Mouse (Mus musculus) heart, embryonic 15.5 days (tissue): ENCODE results near the gene Prkacb. TPM values are rescaled to one million over a fixed set of nuclear protein-coding genes. Genes with fewer than 3 reads are reported as not detected.
A peak's percentile ranks its signal among the peaks of the same experiment; 100 is the strongest.

ENCODE experiments used
- ATAC-seq: fragments of 200-750 bp; cut with Nextera tagmentation; replicated peaks from 2 replicates; pipeline ENCODE4 v1.8.0; 2017; ENCODE audit warnings: low read depth, moderate TSS enrichment; ENCODE audit not compliant: insufficient number of reproducible peaks, insufficient read depth, low FRiP score
- H3K27ac ChIP-seq: fragments of 300-500 bp; sonication (generic); 2 replicates; pipeline ENCODE4 v1.5.1; 2015; ENCODE audit warnings: mild to moderate bottlenecking, inconsistent platforms
- H3K27me3 ChIP-seq: fragments of 300-500 bp; sonication (generic); 2 replicates; pipeline ENCODE4 v1.6.1; 2015; ENCODE audit warnings: inconsistent platforms
- H3K36me3 ChIP-seq: fragments of 300-500 bp; sonication (generic); 2 replicates; pipeline ENCODE4 v1.6.1; 2015; ENCODE audit warnings: mild to moderate bottlenecking, inconsistent platforms
- H3K4me1 ChIP-seq: fragments of 300-500 bp; sonication (generic); replicated peaks from 2 replicates; pipeline ENCODE4 v1.6.1; 2015; ENCODE audit warnings: inconsistent platforms
- H3K4me2 ChIP-seq: fragments of 300-500 bp; sonication (generic); 2 replicates; pipeline ENCODE4 v1.6.1; 2015; ENCODE audit warnings: inconsistent platforms, mild to moderate bottlenecking, moderate library complexity
- H3K4me3 ChIP-seq: fragments of 300-500 bp; sonication (generic); 2 replicates; pipeline ENCODE4 v1.5.1; 2015; ENCODE audit warnings: mild to moderate bottlenecking, inconsistent platforms
- H3K9ac ChIP-seq: fragments of 300-500 bp; sonication (generic); 2 replicates; pipeline ENCODE4 v1.6.1; 2015; ENCODE audit warnings: mild to moderate bottlenecking, inconsistent platforms
- H3K9me3 ChIP-seq: fragments of 300-500 bp; sonication (generic); replicated peaks from 2 replicates; pipeline ENCODE4 v1.6.1; 2016; ENCODE audit warnings: inconsistent platforms
- WGBS: fragments of 180-500 bp; shearing (Covaris S2); methylation state at CpG from one replicate; pipeline ENCODE4 v1.1.7; 2015; ENCODE audit warnings: mixed read lengths; 5-methylcytosine and 5-hydroxymethylcytosine counted together
- polyA plus RNA-seq: library from polyadenylated mRNA; unstranded; fragments of >200 nt; fragmentation: Nextera tagmentation; extraction: Ambion mirVana; gene quantifications from 2 replicates; pipeline ENCODE4 v1.2.1, GENCODE M21; 2015

Prkacb gene
- polyA plus RNA-seq, 1 experiment from 2014 or later: 46.8 TPM

- H3K9ac ChIP-seq: no peak overlapping the region
- H3K4me1 ChIP-seq: peaks cover 5% of the 10 kb centered on the region; the same call in 1 of the 2 replicates
- no peaks in the 10 kb centered on the region for H3K27me3 ChIP-seq
- 77% methylated on average over 7 of the region's 7 CpGs for WGBS
- H3K36me3 ChIP-seq: no peaks in the 10 kb centered on the region
- H3K4me2 ChIP-seq: no peak overlapping the region
- H3K27ac ChIP-seq: no peak overlapping the region
- H3K9me3 ChIP-seq: no peaks in the 10 kb centered on the region
- no peak overlapping the region for H3K4me3 ChIP-seq
- no peak for ATAC-seq
These were observed 100.5 kb downstream of the Prkacb start for GRCm38 (mm10) chr3:146712305-146712704.

GRCm38 (mm10) chr3:146711559-146711958 lies 101.2 kb downstream of the Prkacb start:
- Histone ChIP-seq H3K4me2 (no peak overlapping the region), H3K9me3 (no peaks in the 10 kb centered on the region), H3K4me1 (peaks cover 5% of the 10 kb centered on the region; the same call in 1 of the 2 replicates), H3K27ac (no peak overlapping the region), H3K4me3 (no peak overlapping the region), H3K9ac (no peak overlapping the region), H3K36me3 (no peaks in the 10 kb centered on the region), H3K27me3 (no peaks in the 10 kb centered on the region)
- 37% methylated on average over 6 of the region's 6 CpGs for WGBS
- no peak; the same call in 1 of the 2 replicates for ATAC-seq

DNA sequence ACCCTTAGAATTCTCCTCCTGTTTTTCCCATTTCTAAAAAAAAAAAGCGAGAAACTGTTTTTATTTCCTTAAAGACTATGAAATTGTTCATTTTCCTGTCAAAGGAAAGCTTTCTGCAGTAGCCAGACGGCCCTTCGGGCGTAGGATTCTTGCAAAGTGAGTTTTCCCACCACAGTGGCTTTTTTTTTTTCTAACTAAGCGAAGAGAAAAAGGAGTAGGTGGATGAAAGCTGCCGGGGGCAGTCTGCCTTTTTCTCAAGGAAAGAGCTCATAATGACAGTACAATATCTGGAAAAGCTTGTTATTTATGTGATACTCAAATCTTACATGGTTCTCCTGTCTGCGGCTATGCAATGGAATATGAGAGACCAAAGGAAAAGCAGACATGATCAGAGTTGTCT lies 101.7 kb downstream of the Prkacb start:
- Histone ChIP-seq H3K4me3 (no peak overlapping the region), H3K27ac (no peak overlapping the region), H3K4me2 (no peak overlapping the region), H3K36me3 (no peaks in the 10 kb centered on the region), H3K9ac (no peak overlapping the region), H3K9me3 (no peaks in the 10 kb centered on the region), H3K4me1 (peaks cover 5% of the 10 kb centered on the region; the same call in 1 of the 2 replicates), H3K27me3 (no peaks in the 10 kb centered on the region)
- no peak for ATAC-seq
- 74% methylated on average over 7 of the region's 7 CpGs for WGBS

- Histone ChIP-seq H3K27ac (no peak overlapping the region), H3K36me3 (no peaks in the 10 kb centered on the region), H3K4me2 (no peak overlapping the region), H3K4me1 (peaks cover 5% of the 10 kb centered on the region; the same call in 1 of the 2 replicates), H3K27me3 (no peaks in the 10 kb centered on the region), H3K9me3 (no peaks in the 10 kb centered on the region), H3K9ac (no peak overlapping the region), H3K4me3 (no peak overlapping the region)
- ATAC-seq: no peak
- WGBS: 63% methylated on average over 1 of the region's 1 CpGs
These were observed 103.7 kb downstream of the Prkacb start for GRCm38 (mm10) chr3:146709086-146709485.

GRCm38 (mm10) chr3:146708381-146708780 lies 104.4 kb downstream of the Prkacb start:
- 66% methylated on average over 3 of the region's 3 CpGs for WGBS
- peaks cover 5% of the 10 kb centered on the region; the same call in 1 of the 2 replicates for H3K4me1 ChIP-seq
- no peak overlapping the region for H3K4me3 ChIP-seq
- H3K9ac ChIP-seq: no peak overlapping the region
- no peaks in the 10 kb centered on the region for H3K9me3 ChIP-seq
- H3K27ac ChIP-seq: no peak overlapping the region
- ATAC-seq: no peak
- H3K36me3 ChIP-seq: no peaks in the 10 kb centered on the region
- no peak overlapping the region for H3K4me2 ChIP-seq
- no peaks in the 10 kb centered on the region for H3K27me3 ChIP-seq

GRCm38 (mm10) chr3:146704099-146704498 lies 108.7 kb downstream of the Prkacb start:
- Histone ChIP-seq H3K4me2 (no peak overlapping the region), H3K4me3 (no peak overlapping the region), H3K36me3 (no peaks in the 10 kb centered on the region), H3K4me1 (peaks cover 12% of the 10 kb centered on the region), H3K27me3 (no peaks in the 10 kb centered on the region), H3K9me3 (no peaks in the 10 kb centered on the region), H3K9ac (no peak overlapping the region), H3K27ac (no peak overlapping the region)
- WGBS: 84% methylated on average over 4 of the region's 4 CpGs
- no peak for ATAC-seq

GRCm38 (mm10) chr3:146700051-146700450 lies 112.7 kb downstream of the Prkacb start:
- H3K36me3 ChIP-seq: no peaks in the 10 kb centered on the region
- H3K4me3 ChIP-seq: no peak overlapping the region; the same call in 1 of the 2 replicates
- peaks cover 12% of the 10 kb centered on the region for H3K4me1 ChIP-seq
- no peak for ATAC-seq
- WGBS: 41% methylated on average over 11 of the region's 11 CpGs
- H3K9me3 ChIP-seq: no peaks in the 10 kb centered on the region
- no peaks in the 10 kb centered on the region for H3K27me3 ChIP-seq
- H3K27ac ChIP-seq: no peak overlapping the region
- no peak overlapping the region for H3K9ac ChIP-seq
- H3K4me2 ChIP-seq: peak overlapping the region; percentile 43

DNA sequence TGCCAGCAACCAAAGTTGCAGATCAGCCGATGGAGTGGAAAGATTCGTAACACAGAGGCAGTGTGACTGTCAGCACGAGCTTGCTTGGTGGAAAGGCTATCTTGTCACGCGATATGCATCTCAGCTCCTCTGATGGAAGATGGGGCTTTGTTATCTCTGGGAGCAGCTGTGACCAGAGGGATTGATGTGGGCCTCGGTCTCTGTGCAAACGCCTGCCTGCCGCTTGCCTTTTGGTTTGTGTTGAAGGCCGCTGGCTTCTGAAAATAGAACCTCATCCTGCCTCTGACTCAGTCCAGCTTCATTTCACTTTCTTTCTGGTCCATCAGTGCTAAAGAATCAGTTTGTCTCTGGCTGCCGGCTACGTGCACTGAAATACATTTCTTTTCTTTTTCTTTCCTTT lies 113.8 kb downstream of the Prkacb start:
- Histone ChIP-seq H3K27ac (no peak overlapping the region), H3K4me2 (no peak overlapping the region), H3K9ac (no peak overlapping the region), H3K9me3 (no peaks in the 10 kb centered on the region), H3K4me1 (peaks cover 12% of the 10 kb centered on the region), H3K36me3 (no peaks in the 10 kb centered on the region), H3K27me3 (no peaks in the 10 kb centered on the region), H3K4me3 (no peak overlapping the region)
- ATAC-seq: no peak
- 29% methylated on average over 11 of the region's 11 CpGs for WGBS

- no peak for ATAC-seq
- no peaks in the 10 kb centered on the region for H3K36me3 ChIP-seq
- WGBS: 68% methylated on average over 5 of the region's 5 CpGs
- no peak overlapping the region for H3K4me2 ChIP-seq
- H3K4me1 ChIP-seq: peaks cover 10% of the 10 kb centered on the region
- no peaks in the 10 kb centered on the region for H3K9me3 ChIP-seq
- no peaks in the 10 kb centered on the region for H3K27me3 ChIP-seq
- H3K4me3 ChIP-seq: no peak overlapping the region
- no peak overlapping the region for H3K9ac ChIP-seq
- no peak overlapping the region for H3K27ac ChIP-seq
These were observed 120.2 kb downstream of the Prkacb start for GRCm38 (mm10) chr3:146692547-146692946.

DNA sequence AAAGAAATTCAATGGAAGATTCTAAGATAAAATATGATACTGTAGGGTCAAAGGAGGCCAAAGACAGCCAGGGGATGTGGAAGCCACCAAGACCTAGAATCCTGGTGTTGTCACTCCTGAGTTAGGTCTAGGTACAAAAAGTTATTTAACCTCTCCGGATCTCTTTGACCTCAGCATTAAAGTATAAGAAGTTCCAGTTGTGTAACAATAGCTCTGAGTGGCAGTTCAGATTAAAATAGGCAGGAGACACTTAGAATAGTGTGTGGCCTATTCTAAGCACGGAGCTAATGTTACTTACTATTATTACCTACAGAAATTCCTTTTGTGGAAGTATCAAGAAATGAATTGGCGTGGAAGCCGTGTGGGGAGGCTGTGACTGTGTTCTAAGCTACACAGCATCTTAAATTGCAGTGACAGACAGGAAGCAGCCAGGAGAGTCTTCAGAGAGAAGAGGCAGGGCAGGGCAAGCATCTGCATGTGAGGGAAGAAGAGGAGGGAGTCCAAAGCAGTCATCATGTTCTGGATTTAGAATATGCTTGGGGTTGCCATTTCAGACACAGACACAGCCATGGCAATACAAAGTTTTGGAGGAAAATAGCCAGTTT lies 125.6 kb downstream of the Prkacb start:
- H3K27me3 ChIP-seq: no peaks in the 10 kb centered on the region
- no peak; the same call in 1 of the 2 replicates for ATAC-seq
- H3K4me2 ChIP-seq: no peak overlapping the region
- no peaks in the 10 kb centered on the region for H3K9me3 ChIP-seq
- peak overlapping the region; percentile 81 for H3K27ac ChIP-seq
- no peak overlapping the region for H3K4me3 ChIP-seq
- H3K9ac ChIP-seq: no peak overlapping the region
- 32% methylated on average over 4 of the region's 4 CpGs for WGBS
- H3K36me3 ChIP-seq: no peaks in the 10 kb centered on the region
- H3K4me1 ChIP-seq: peaks cover 39% of the 10 kb centered on the region

DNA sequence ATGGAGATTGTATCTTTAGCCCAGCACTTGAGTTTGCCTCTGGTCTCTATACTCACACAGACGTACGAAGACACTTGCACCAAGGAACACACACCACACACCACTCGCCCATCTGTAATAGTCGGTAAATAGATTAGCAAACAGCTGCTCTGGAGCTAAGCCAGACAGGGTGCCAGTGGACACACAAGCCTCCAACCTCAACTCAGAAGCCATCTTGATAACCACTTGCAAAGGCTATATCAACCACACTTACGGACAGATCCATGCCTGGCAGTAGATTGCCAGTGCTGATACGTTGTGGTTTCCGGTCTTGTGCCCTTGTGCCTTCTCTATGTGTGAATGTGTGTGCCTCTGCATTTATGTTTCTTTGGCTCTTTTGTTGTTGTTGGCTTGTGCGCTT lies 126.4 kb downstream of the Prkacb start:
- 81% methylated on average over 8 of the region's 8 CpGs for WGBS
- Histone ChIP-seq H3K9ac (no peak overlapping the region), H3K9me3 (no peaks in the 10 kb centered on the region), H3K27me3 (no peaks in the 10 kb centered on the region), H3K4me1 (peaks cover 42% of the 10 kb centered on the region), H3K36me3 (no peaks in the 10 kb centered on the region), H3K4me2 (peak overlapping the region; percentile 95; the same call in 1 of the 2 replicates), H3K4me3 (no peak overlapping the region), H3K27ac (peak overlapping the region; percentile 15; the same call in 1 of the 2 replicates)
- no peak for ATAC-seq
